Mouse (Mus musculus) frontal cortex, postnatal 36 days (tissue): ENCODE results near the gene Ctnnd2.

Source experiments
- DNase-seq, 2 experiments: peaks; one replicate each; pipeline ENCODE4 v3.0.0; 2022; ENCODE audit warnings: low spot score in 2 of 2

The Ctnnd2 gene

DNA sequence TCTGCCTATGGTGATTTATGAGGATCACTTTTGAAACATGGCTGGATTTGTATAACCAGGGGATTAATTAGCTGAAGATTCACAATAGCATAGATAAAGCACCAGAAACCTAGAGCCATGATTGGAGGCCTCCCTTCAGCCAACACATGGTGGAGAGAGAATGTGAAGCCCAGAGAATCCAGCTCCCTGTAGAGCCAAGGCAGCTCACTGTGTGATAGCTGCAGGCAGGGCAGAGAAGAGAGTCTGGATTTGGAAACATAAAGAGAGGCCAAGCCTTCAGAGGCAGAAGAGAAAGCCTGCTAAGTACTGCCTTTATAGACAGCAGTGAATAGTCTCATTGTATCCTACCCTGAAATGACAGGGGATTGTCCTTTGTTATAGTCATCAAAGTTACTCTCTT is 340.7 kb downstream of the Ctnnd2 start:
- no peak for DNase-seq

- DNase-seq = no peak
These were observed 343.0 kb downstream of the Ctnnd2 start for GRCm38 (mm10) chr15:30515425-30515824.

DNA sequence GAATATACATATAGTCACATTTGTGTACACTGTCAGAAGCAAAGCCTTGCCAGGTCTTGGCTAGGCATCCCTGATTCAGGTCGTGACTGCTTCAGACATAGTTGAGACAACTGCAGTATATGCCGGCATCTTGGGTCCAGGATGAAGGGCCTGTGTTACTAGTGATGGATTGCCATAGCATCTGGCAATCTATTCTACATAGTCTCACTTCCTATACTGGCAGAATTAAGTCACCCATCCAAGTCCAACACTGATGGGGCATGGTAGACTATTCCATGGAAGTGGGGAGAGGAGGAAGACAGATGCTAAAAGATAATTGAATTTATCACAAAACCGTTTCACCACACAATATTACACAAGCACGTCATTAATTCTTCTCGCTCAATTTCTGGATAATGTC is 369.1 kb downstream of the Ctnnd2 start:
- DNase-seq = no peak

DNA sequence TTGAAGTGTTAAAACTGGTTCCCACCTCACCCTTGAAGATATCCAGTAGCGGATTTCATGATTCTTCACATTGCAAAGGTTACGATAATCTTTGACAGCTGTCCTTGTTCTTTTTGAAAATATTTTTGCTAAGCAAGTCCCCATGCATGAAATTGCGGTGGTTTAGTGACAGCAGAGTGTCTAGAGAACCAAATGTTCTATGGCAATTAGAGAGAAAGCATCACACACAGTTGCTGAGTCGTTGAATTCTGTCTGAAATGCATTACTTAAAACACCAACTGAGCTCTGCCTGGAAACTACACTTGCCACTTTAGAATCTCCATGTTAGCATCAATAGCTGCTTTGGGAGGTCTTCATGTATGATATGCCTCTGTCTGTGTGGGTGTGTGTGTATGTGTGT is 375.9 kb downstream of the Ctnnd2 start:
- DNase-seq = no peak

DNA sequence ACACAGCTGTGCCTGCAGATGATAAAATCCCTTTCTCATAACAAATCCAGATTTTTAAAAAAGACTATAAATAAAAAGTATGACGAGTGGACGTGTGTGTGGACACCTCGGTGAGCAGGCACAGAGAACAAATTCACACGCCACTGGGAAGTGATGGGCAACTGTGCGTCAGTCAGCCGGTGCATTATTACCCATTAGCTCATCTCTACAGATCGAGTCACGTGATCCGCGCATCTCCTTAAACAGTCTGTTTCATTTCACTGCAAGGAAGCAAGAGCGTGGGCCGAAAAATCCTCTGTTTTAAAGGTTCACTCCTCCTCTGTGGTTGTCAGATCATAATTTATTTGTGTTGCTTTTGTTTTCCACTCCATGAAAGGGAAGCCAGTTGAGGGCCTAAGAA is 378.6 kb downstream of the Ctnnd2 start:
- no peak for DNase-seq

DNA sequence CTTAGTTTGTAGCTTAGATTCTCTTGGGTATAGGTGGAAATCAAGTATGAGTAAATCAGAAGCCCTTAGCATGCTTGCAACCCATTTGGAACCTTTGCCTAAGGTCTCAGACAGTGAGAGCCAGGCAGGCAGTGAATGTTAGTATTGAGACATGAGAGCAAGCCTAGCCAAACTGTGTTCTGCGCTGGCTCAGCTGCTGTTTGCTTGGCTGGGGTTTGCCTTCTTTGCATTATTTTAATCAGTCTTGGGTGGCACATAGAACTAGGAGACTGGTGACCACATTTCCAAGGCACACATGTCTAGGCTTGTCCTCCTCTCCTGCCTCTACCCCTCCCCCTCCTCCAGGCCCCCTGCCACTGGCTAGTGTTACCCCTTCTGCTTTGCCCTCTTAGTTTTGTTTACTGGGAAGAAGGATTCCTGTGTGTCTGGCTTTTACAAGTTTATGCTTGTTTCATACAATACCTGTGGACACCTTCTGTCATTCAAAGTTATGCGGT is 381.6 kb downstream of the Ctnnd2 start:
- DNase-seq = no peak

- no peak for DNase-seq
These were observed 383.4 kb downstream of the Ctnnd2 start for GRCm38 (mm10) chr15:30555787-30556186.

DNA sequence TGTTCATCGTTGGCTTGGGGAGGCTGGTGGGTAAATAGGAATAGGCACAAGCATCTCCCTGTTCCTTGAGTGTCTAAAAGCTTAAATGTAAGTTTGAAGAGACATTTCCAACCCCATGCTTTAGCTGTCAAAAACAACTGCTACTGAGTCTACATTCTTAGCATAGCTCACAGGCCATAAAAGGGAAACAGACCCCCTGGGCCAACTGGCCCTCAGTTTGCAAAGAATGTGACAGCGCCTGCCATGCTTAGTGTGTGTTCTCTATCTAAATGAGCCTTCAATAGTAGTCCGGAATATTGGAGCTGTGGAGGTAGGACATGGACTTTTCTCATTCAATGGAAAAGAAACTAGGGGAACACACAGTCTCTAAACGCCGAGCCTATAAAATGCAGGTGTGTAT is 390.0 kb downstream of the Ctnnd2 start:
- no peak for DNase-seq

DNA sequence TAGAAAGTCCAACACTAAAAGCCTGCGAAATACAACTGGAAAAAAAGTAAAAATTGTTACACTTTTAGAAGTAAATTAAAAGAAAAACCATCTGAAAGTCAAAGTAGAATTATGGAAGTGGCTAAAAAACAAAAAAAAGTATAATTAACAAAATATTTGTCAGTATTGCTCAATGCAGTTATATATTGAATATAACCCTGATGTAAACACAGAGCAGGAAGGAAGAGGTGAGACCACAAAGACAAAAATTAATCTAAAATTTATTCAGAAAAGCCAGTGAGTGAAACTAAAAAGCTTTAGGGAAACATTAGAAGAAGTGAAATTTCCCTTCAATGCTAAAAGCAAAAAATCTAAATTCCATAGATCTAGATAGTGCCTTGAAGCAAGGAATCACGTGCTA is 392.2 kb downstream of the Ctnnd2 start:
- no peak for DNase-seq

GRCm38 (mm10) chr15:30570254-30570800 is 397.9 kb downstream of the Ctnnd2 start:
- peak in 1 of 2 experiments; percentile 61 for DNase-seq

DNA sequence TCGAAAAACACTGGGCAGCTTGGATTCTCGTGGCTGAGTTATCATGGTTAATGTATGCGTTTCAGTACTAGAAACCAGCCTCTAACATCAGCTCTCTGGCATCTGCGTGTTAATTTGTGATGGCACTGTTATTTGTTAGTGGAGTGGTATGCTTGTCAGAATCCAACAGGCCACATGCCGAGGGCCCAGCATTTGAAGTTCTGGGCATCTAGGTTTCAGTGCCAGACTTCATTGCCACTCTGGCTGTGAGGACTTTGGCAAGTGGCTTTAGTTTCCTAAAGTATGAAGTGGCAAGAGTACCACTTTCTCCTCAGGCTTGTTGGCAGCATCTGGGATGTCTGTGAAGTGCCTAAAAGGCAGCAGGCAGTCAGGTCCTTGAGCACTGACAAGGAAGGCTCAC is 415.1 kb downstream of the Ctnnd2 start:
- no peak for DNase-seq

GRCm38 (mm10) chr15:30590865-30591264 is 418.5 kb downstream of the Ctnnd2 start:
- DNase-seq = peak in 1 of 2 experiments; percentile 44

DNA sequence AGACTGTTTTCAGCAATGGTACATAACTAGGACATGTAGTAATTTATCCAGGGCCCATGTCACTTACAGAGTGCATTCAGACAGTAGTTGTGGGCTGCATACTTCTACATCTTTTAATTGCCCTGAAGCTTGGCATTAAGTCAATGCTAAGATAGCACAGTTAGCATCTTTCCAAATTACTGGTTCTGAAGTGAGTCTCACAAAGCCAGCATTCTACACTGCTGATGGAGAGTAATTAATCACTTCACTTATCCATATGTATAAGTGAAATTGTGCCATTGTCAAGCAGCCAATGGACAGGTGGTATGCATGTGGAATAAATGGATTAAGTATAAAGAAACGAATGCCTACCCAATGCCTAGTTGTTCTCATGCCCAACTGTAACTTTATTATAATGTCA is 423.1 kb downstream of the Ctnnd2 start:
- no peak for DNase-seq

DNA sequence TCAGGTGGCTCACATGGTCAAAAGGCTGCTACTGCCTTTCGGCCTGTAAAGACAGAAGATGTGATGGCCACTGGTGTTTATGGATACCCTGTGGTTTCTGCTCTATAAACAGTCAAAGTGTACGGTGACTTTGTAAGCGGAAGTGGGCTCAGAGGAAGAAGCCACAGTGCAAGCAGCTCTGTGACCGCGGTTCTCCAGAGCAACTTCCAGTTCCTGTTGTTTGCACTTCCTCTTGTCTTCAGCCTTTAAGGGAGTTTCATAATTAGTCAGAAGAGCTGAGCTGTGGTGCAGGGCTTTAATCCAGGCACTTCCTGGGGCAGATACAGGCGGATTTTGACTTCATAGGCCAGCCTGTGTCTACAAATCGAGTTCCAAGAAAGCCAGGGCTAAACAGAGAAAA is 438.2 kb downstream of the Ctnnd2 start:
- DNase-seq = no peak

DNA sequence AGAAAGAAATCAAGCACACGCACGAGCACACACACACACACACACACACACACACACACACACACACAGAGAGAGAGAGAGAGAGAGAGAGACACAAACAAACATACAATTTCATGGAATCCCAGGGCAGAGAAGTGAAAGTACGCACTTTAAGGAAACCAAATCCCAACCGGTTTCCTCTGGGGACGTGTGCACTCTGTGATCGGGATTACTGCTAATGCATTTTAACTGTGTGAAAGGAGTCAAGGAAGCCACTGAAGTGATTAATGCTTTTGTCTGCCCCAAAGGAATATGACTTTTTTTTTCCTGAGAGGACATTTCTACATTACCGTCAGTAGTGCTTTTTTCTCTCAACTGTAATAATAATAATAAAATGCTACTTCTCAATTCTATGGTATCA is 443.1 kb downstream of the Ctnnd2 start:
- no peak for DNase-seq

- no peak for DNase-seq
These were observed 444.5 kb downstream of the Ctnnd2 start for GRCm38 (mm10) chr15:30616861-30617260.

DNA sequence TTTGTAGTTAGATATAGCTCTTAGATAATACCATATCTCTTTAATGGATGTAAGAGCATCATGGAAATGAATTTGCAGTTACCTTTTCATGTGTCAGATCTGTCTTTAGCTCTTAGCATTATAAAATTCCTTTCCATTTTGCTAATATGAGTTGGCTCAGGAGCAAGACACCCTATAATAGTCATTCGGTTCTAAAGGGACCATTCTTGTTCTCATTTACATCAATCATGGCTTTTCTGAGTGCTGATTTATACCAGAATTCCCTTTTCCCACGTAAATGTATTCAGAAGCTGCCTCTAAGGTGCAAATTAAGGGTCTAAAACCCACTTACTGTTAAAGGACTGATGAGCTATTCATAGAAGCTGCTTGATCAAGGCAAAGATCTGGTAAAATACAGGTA is 445.5 kb downstream of the Ctnnd2 start:
- no peak for DNase-seq

GRCm38 (mm10) chr15:30628524-30628923 is 456.1 kb downstream of the Ctnnd2 start:
- DNase-seq = no peak

- DNase-seq = no peak
These were observed 459.8 kb downstream of the Ctnnd2 start for GRCm38 (mm10) chr15:30632113-30632735.

DNA sequence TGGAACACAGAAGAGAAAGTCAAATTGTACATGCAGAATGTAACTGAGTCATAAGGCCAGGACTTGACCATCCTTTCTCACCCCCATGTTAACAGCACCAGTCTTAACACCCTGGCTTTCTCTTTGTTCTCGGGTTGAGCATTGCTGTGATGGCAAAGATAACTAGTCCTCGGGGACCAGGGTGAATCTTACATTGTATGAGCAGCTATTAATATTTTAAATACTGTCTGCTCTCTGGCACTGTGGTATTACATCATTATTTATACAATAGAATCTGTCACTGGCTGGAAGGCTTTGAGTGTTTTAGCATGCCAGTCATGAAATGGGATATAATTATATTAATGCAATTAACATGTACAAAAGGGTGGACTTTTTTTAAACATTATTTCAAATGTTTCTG is 461.5 kb downstream of the Ctnnd2 start:
- no peak for DNase-seq

GRCm38 (mm10) chr15:30634522-30634921 is 462.1 kb downstream of the Ctnnd2 start:
- no peak for DNase-seq

GRCm38 (mm10) chr15:30640651-30641050 is 468.3 kb downstream of the Ctnnd2 start:
- DNase-seq = no peak

- no peak for DNase-seq
These were observed 473.3 kb downstream of the Ctnnd2 start for GRCm38 (mm10) chr15:30645688-30646087.
